Mouse (Mus musculus): ENCODE results near the gene Mpi. TPM values are rescaled to one million over a fixed set of nuclear protein-coding genes. Genes with fewer than 3 reads are reported as not detected.

Mpi gene
- polyA plus RNA-seq, 1 experiment, result 89.6 TPM

GRCm38 (mm10) chr9:57575577-57575976, 23.0 kb upstream of the Mpi start:
- H3K36me3 ChIP-seq (ENCODE audit: control insufficient read depth, insufficient read depth), result peaks cover 14% of the 10 kb centered on the region

GRCm38 (mm10) chr9:57574397-57574796, 21.8 kb upstream of the Mpi start:
- TF ChIP-seq CEBPB (IDR thresholded peaks at IDR 0.05; ENCODE audit: insufficient read depth, poor library complexity, severe bottlenecking), result no peak
- no peak for TF ChIP-seq POLR2A (IDR thresholded peaks at IDR 0.05; ENCODE audit: insufficient read length, low read depth)
- TF ChIP-seq MYOG (IDR thresholded peaks at IDR 0.05; ENCODE audit: control insufficient read depth in 1 of 3, insufficient read depth in 1 of 3, insufficient read length in 2 of 3, low read depth in 2 of 3), result no peak
- no peak for TF ChIP-seq MAX (IDR thresholded peaks at IDR 0.05; ENCODE audit: low read depth)
- no peak for TF ChIP-seq POLR2AphosphoS2 (IDR thresholded peaks at IDR 0.05; ENCODE audit: insufficient read length, low read depth)
- TF ChIP-seq TCF12 (IDR thresholded peaks at IDR 0.05; ENCODE audit: insufficient read depth, poor library complexity, severe bottlenecking), result no peak
- TF ChIP-seq USF1 (IDR thresholded peaks at IDR 0.05; ENCODE audit: low read depth), result no peak
- TF ChIP-seq SRF (IDR thresholded peaks at IDR 0.05; ENCODE audit: control insufficient read depth, insufficient read length, low read depth), result no peak
- no peak for TF ChIP-seq TCF3 (IDR thresholded peaks at IDR 0.05; ENCODE audit: insufficient read length, low read depth)
- no peak for TF ChIP-seq E2F4 (IDR thresholded peaks at IDR 0.05; ENCODE audit: insufficient read depth)
- TF ChIP-seq REST (IDR thresholded peaks at IDR 0.05; ENCODE audit: insufficient read depth, insufficient read length), result no peak
- TF ChIP-seq MYOD1 (IDR thresholded peaks at IDR 0.05; ENCODE audit: control insufficient read depth in 1 of 3, insufficient read length in 2 of 3, low read depth in 2 of 3), result no peak
- H3K27me3 ChIP-seq (ENCODE audit: control insufficient read depth, insufficient read depth, insufficient read length), result no peaks in the 10 kb centered on the region
- peaks cover 14% of the 10 kb centered on the region for H3K36me3 ChIP-seq (ENCODE audit: control insufficient read depth, insufficient read depth)
- H3ac ChIP-seq (ENCODE audit: control insufficient read depth, insufficient read length), result no peak overlapping the region
- no peak overlapping the region for H3K4me3 ChIP-seq
- no peak overlapping the region for H3K4me2 ChIP-seq (ENCODE audit: low read depth)
- no peaks in the 10 kb centered on the region for H3K79me2 ChIP-seq (ENCODE audit: control insufficient read depth, insufficient read depth)

More at GRCm38 (mm10) chr9:57575577-57575976, 23.0 kb upstream of the Mpi start:
- H3K4me2 ChIP-seq (ENCODE audit: low read depth), result no peak overlapping the region
- H3K79me2 ChIP-seq (ENCODE audit: control insufficient read depth, insufficient read depth), result no peaks in the 10 kb centered on the region
- H3K27me3 ChIP-seq (ENCODE audit: control insufficient read depth, insufficient read depth, insufficient read length), result no peaks in the 10 kb centered on the region
- TF ChIP-seq TCF3 (IDR thresholded peaks at IDR 0.05; ENCODE audit: insufficient read length, low read depth) (no peak), MYOD1 (IDR thresholded peaks at IDR 0.05; ENCODE audit: control insufficient read depth in 1 of 3, insufficient read length in 2 of 3, low read depth in 2 of 3) (no peak), POLR2A (IDR thresholded peaks at IDR 0.05; ENCODE audit: insufficient read length, low read depth) (no peak), MAX (IDR thresholded peaks at IDR 0.05; ENCODE audit: low read depth) (no peak), POLR2AphosphoS2 (IDR thresholded peaks at IDR 0.05; ENCODE audit: insufficient read length, low read depth) (no peak), USF1 (IDR thresholded peaks at IDR 0.05; ENCODE audit: low read depth) (no peak), E2F4 (IDR thresholded peaks at IDR 0.05; ENCODE audit: insufficient read depth) (no peak), TCF12 (IDR thresholded peaks at IDR 0.05; ENCODE audit: insufficient read depth, poor library complexity, severe bottlenecking) (no peak), MYOG (IDR thresholded peaks at IDR 0.05; ENCODE audit: control insufficient read depth in 1 of 3, insufficient read depth in 1 of 3, insufficient read length in 2 of 3, low read depth in 2 of 3) (no peak), SRF (IDR thresholded peaks at IDR 0.05; ENCODE audit: control insufficient read depth, insufficient read length, low read depth) (no peak), REST (IDR thresholded peaks at IDR 0.05; ENCODE audit: insufficient read depth, insufficient read length) (no peak), CEBPB (IDR thresholded peaks at IDR 0.05; ENCODE audit: insufficient read depth, poor library complexity, severe bottlenecking) (no peak)
- H3K4me3 ChIP-seq, result no peak overlapping the region
- no peak overlapping the region for H3ac ChIP-seq (ENCODE audit: control insufficient read depth, insufficient read length)

GRCm38 (mm10) chr9:57568500-57568899, 15.9 kb upstream of the Mpi start:
- TF ChIP-seq MYOD1 (IDR thresholded peaks at IDR 0.05; ENCODE audit: control insufficient read depth in 1 of 3, insufficient read length in 2 of 3, low read depth in 2 of 3), result no peak
- TF ChIP-seq E2F4 (IDR thresholded peaks at IDR 0.05; ENCODE audit: insufficient read depth), result no peak
- no peak for TF ChIP-seq SRF (IDR thresholded peaks at IDR 0.05; ENCODE audit: control insufficient read depth, insufficient read length, low read depth)
- TF ChIP-seq USF1 (IDR thresholded peaks at IDR 0.05; ENCODE audit: low read depth), result no peak
- TF ChIP-seq POLR2A (IDR thresholded peaks at IDR 0.05; ENCODE audit: insufficient read length, low read depth), result no peak
- no peak for TF ChIP-seq TCF12 (IDR thresholded peaks at IDR 0.05; ENCODE audit: insufficient read depth, poor library complexity, severe bottlenecking)
- TF ChIP-seq CEBPB (IDR thresholded peaks at IDR 0.05; ENCODE audit: insufficient read depth, poor library complexity, severe bottlenecking), result no peak
- TF ChIP-seq TCF3 (IDR thresholded peaks at IDR 0.05; ENCODE audit: insufficient read length, low read depth), result no peak
- TF ChIP-seq REST (IDR thresholded peaks at IDR 0.05; ENCODE audit: insufficient read depth, insufficient read length), result no peak
- no peak for TF ChIP-seq MAX (IDR thresholded peaks at IDR 0.05; ENCODE audit: low read depth)
- no peak for TF ChIP-seq POLR2AphosphoS2 (IDR thresholded peaks at IDR 0.05; ENCODE audit: insufficient read length, low read depth)
- no peak for TF ChIP-seq MYOG (IDR thresholded peaks at IDR 0.05; ENCODE audit: control insufficient read depth in 1 of 3, insufficient read depth in 1 of 3, insufficient read length in 2 of 3, low read depth in 2 of 3)
- H3K27me3 ChIP-seq (ENCODE audit: control insufficient read depth, insufficient read depth, insufficient read length), result no peaks in the 10 kb centered on the region
- no peak overlapping the region for H3K4me2 ChIP-seq (ENCODE audit: low read depth)
- H3K79me2 ChIP-seq (ENCODE audit: control insufficient read depth, insufficient read depth), result peaks cover 26% of the 10 kb centered on the region
- no peak overlapping the region for H3ac ChIP-seq (ENCODE audit: control insufficient read depth, insufficient read length)
- H3K4me3 ChIP-seq, result no peak overlapping the region
- peaks cover 11% of the 10 kb centered on the region for H3K36me3 ChIP-seq (ENCODE audit: control insufficient read depth, insufficient read depth)

- TF ChIP-seq REST (IDR thresholded peaks at IDR 0.05; ENCODE audit: insufficient read depth, insufficient read length) (no peak), TCF3 (IDR thresholded peaks at IDR 0.05; ENCODE audit: insufficient read length, low read depth) (no peak), CEBPB (IDR thresholded peaks at IDR 0.05; ENCODE audit: insufficient read depth, poor library complexity, severe bottlenecking) (no peak), POLR2A (IDR thresholded peaks at IDR 0.05; ENCODE audit: insufficient read length, low read depth) (no peak), POLR2AphosphoS2 (IDR thresholded peaks at IDR 0.05; ENCODE audit: insufficient read length, low read depth) (no peak), MAX (IDR thresholded peaks at IDR 0.05; ENCODE audit: low read depth) (no peak), SRF (IDR thresholded peaks at IDR 0.05; ENCODE audit: control insufficient read depth, insufficient read length, low read depth) (no peak), E2F4 (IDR thresholded peaks at IDR 0.05; ENCODE audit: insufficient read depth) (no peak), TCF12 (IDR thresholded peaks at IDR 0.05; ENCODE audit: insufficient read depth, poor library complexity, severe bottlenecking) (no peak), USF1 (IDR thresholded peaks at IDR 0.05; ENCODE audit: low read depth) (no peak), MYOG (IDR thresholded peaks at IDR 0.05; ENCODE audit: control insufficient read depth in 1 of 3, insufficient read depth in 1 of 3, insufficient read length in 2 of 3, low read depth in 2 of 3) (no peak), MYOD1 (IDR thresholded peaks at IDR 0.05; ENCODE audit: control insufficient read depth in 1 of 3, insufficient read length in 2 of 3, low read depth in 2 of 3) (no peak)
- Histone ChIP-seq H3K36me3 (ENCODE audit: control insufficient read depth, insufficient read depth) (peaks cover 7% of the 10 kb centered on the region), H3K27me3 (ENCODE audit: control insufficient read depth, insufficient read depth, insufficient read length) (no peaks in the 10 kb centered on the region)
These were observed 14.3 kb upstream of the Mpi start for GRCm38 (mm10) chr9:57566846-57567245.

More at GRCm38 (mm10) chr9:57566846-57567245, 14.3 kb upstream of the Mpi start:
- no peak overlapping the region for H3K4me3 ChIP-seq
- no peak overlapping the region for H3ac ChIP-seq (ENCODE audit: control insufficient read depth, insufficient read length)
- peaks cover 34% of the 10 kb centered on the region for H3K79me2 ChIP-seq (ENCODE audit: control insufficient read depth, insufficient read depth)
- no peak overlapping the region for H3K4me2 ChIP-seq (ENCODE audit: low read depth)

All from myocyte (in vitro differentiated cells).